Mouse (Mus musculus): ENCODE measurements around the gene Hoxa2.

DNA sequence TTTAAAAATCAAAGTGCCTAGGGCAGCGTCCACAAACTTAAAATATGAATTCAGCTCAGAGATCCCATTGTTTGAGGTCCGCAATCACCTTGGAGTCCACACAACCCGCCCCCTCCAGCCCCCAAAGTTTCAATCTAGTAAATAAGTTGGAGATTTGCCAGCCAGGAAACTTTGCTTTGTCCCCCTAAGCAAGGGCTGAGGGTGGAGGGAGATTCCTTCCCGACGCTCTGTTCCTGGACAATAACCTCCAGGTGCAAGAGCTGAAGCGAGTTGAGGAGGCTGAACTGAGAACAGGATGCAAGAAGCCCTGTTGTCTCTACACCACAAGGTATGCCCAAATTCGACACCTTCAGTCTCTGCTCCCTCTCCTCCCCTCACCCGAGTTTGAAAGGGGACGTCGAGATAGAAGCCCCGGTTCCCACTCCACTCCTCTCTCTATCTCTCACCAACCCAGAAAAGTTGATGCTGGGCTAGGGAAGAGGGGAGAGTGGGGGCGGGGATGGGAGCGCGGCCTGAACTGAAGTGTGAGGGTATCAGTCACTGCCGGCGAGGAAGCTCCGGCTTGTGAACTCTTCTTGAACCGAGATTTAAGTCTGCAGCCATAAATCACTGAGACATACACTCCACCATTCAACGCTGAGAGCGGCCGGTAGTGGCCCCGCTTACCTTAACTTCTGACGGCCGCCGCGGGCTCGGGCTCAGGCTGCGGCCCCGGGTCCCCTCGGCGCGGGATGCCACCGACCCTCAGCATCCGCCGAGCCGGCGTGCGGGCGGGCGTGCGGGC lies 10.5 kb upstream of the Hoxa2 start:
- TF ChIP-seq POLR2A (IDR thresholded peaks at IDR 0.05; ENCODE audit: borderline replicate concordance, extremely low read depth, low read depth, low read length) = no peak
- no peak for TF ChIP-seq CTCF (IDR thresholded peaks at IDR 0.05; ENCODE audit: insufficient read depth, low read length)

Measured in lung, adult 2 months (tissue).